Mouse (Mus musculus): ENCODE results near the gene Zfp512b. TPM values are rescaled to one million over a fixed set of nuclear protein-coding genes. Genes with fewer than 3 reads are reported as not detected.

Gene Zfp512b
- polyA plus RNA-seq, 1 experiment from 2014 or later: 23.4 TPM

DNA sequence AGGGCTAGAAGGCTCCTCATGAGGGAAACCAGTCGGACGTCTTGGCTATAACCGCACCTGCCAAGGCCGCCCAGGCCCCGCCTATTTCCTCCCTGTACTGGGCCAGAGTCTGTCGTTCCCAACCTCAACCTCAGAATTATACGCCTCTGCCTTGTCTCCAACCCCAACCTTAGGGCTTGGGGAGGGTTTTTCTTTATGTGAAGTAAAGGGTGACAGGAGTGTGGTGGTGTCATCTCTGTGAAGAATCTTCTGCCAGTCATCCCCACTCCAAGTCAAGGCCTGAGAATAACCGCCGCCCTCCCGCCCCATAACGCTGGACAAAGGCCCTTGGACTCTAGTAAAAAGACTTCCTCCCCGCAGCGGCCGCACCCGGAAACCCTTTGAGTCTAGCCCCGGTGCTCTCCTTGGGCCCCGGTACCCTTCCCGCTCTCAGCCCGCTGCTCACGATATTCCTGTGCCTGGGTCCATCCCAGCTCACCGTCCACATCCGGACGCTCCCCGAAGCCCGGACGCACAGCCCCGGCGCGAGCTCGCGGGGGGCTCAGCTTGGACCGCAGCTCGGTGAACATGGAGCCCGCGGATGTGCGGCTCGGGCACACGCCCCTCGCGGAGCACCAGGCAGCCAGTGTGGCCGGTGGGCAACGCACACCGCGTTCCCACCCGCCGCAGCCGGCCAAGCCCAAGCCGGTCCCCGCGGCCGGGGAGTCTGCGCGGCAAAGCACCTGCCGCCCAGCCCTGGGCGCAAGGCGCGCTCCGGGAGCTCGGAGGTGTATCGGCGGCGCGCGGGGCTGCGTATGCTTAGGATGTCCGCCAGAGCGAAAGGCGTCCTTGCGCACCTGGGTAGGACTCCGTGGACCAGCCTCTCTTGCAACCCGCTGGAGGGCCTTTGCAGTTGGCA is 6.1 kb upstream of the Zfp512b start, which contains the start of gene Samd10:
Gene Samd10 (minus strand): TSS at position 759 of the 898 bp plus-strand sequence.
- Histone ChIP-seq H3K27me3 (replicated peaks) (peaks cover 33% of the 10 kb centered on the region), H3K9me3 (replicated peaks) (no peaks in the 10 kb centered on the region), H3K36me3 (no peaks in the 10 kb centered on the region), H3K4me1 (peaks cover 48% of the 10 kb centered on the region), H3K9ac (peak within 1 kb of the TSS; percentile 73), H3K4me2 (peak within 1 kb of the TSS; percentile 96), H3K27ac (peak within 1 kb of the TSS; percentile 46; the same call in 1 of the 2 replicates), H3K4me3 (peak within 1 kb of the TSS; percentile 70)
- ATAC-seq: no peak
- 2% methylated on average over 66 of the region's 71 CpGs for WGBS (ENCODE audit: insufficient replicate concordance)

DNA sequence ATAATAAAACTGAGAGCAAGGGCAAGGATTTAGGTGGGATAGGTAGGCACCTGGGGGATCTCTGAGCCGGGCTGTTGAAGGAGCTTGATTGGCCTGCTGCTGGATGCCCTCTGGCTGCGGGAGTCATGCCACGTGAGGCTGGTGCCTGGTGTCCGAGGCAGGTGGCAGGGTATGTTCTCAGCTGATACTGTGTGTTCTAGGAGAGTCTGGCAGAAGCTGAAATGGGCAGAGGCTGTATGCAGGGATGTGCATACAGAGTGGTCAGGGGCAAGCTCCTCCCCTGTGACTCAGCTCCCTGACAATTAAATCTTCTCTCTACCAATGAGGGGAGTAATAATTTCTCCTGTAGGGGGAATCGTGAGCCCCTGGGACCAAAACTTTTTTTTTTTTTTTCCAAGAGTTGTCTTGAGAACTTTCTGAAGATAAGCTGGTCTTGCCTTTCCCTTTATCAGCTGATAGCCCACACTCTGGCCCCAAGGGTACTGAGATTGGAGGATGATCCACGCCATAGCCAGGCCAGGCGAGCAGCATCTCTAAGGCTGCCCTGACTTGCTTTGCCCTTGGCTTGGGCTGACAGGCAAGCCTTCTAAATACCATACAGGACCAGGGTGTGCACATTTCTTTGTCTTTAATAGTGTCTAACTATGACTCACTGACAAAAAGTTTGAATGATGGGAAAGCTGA is 4.9 kb upstream of the Zfp512b start:
- peaks cover 49% of the 10 kb centered on the region for H3K4me1 ChIP-seq

DNA sequence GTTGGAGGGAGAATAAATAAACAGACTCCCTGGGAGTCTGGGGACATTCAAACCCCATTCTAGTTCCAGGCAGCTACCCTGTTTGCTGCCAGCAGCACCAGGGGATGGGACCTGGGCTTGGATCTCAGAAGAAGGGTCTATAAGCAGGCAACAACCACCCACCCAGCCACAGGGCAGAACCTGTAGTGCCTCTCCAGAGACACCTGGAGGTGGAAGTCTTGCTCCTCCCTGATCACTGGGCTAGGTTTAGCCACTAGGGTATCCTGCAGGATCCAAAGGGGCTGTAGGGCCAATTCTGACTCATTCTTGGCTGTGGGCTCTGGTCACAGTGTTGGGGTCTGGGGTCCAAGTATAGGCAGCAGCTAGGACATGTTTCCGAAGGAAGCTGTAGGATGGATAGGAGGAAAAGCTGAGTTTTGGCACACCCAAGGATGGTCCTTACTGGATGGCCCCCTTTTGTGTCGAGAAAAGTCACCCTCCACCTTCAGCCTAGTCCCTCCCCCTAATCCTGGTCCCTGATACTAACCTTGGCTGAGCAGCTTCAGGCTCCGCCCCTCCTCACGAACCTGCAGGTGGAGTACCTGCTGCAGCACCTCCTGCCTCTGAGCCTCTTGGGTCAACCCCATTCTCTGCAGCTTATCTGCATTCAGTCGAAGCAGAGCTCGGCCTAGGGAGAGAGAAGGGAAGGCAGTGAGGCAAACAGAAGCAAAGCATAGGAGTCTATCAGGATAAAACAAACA is 3.8 kb upstream of the Zfp512b start:
- peaks cover 48% of the 10 kb centered on the region for H3K4me1 ChIP-seq
- ATAC-seq: no peak
- no peak overlapping the region for H3K9ac ChIP-seq
- no peak overlapping the region for H3K4me2 ChIP-seq
- H3K27ac ChIP-seq: no peak overlapping the region
- peaks cover 33% of the 10 kb centered on the region for H3K27me3 ChIP-seq (replicated peaks)
- WGBS (ENCODE audit: insufficient replicate concordance): 49% methylated on average over 6 of the region's 6 CpGs
- H3K4me3 ChIP-seq: no peak overlapping the region
- H3K9me3 ChIP-seq (replicated peaks): no peaks in the 10 kb centered on the region
- H3K36me3 ChIP-seq: no peaks in the 10 kb centered on the region

More for the DNA sequence above, 4.9 kb upstream of the Zfp512b start:
- H3K27ac ChIP-seq: no peak overlapping the region
- peak overlapping the region; percentile 96; the same call in 1 of the 2 replicates for H3K4me2 ChIP-seq
- H3K4me3 ChIP-seq: no peak overlapping the region
- no peak overlapping the region for H3K9ac ChIP-seq
- no peaks in the 10 kb centered on the region for H3K36me3 ChIP-seq
- peaks cover 33% of the 10 kb centered on the region for H3K27me3 ChIP-seq (replicated peaks)
- no peaks in the 10 kb centered on the region for H3K9me3 ChIP-seq (replicated peaks)
- WGBS (ENCODE audit: insufficient replicate concordance): 46% methylated on average over 7 of the region's 7 CpGs
- ATAC-seq: no peak

DNA sequence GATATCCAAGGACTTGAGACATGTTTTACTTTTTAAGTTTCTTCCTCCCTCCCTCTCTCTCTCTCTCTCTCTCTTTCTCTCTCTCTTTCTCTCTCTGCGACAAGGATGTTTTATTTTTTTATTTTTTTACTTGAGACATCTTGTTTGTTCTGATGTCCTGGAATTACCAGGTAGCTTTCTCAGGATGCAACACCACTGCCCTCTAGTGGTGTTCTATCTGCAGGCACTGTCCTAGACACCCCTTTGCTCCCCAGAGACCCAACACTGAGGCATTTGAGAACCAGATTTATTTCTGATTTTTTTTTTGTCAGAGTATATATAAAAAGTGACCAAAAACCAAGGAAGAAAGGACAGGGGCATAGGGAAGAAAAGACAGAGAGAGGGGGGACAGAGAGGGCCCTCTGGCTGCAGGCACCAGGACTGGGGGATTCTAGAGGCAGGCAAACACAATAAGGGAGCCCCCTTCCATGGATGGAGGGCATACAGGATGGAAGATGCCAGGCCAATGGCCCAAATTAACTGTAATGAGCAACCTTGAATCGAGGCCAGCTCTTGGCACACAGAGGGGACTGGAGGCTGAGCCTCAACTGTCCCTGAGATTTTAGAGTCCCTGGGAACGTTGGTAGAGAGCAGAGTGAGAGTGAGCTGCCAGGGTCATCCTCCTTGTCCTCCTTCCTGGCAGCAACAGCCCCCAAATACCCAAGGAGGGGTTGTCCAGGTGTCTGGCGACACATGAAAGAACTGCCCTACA is 2.5 kb upstream of the Zfp512b start:
- peaks cover 30% of the 10 kb centered on the region for H3K27me3 ChIP-seq (replicated peaks)
- H3K4me2 ChIP-seq: no peak overlapping the region
- peaks cover 6% of the 10 kb centered on the region for H3K36me3 ChIP-seq
- no peak overlapping the region for H3K9ac ChIP-seq
- ATAC-seq: no peak
- peaks cover 54% of the 10 kb centered on the region for H3K4me1 ChIP-seq
- 54% methylated on average over 4 of the region's 4 CpGs for WGBS (ENCODE audit: insufficient replicate concordance)
- no peaks in the 10 kb centered on the region for H3K9me3 ChIP-seq (replicated peaks)
- no peak overlapping the region for H3K4me3 ChIP-seq
- no peak overlapping the region for H3K27ac ChIP-seq

DNA sequence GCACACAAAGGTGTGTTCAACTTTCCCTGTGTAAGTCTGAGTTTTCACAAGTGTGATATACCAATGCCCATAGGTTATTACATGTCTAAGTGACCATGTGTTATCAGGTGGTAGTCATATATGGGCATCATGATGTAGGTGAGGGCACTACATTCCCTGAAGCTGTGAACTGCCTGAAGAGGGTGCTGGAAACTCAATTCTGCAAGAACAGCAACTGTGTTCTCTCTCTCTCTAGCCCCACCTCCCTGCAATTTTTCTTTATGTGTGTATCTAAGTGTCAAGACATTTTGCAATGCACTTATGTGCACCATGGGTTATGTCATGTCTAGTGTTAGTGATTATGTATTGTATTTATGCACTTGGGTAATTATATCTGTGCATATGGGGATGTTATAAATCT is 1.3 kb upstream of the Zfp512b start:
- H3K27ac ChIP-seq: no peak overlapping the region
- H3K9ac ChIP-seq: no peak overlapping the region
- H3K4me3 ChIP-seq: no peak overlapping the region
- H3K9me3 ChIP-seq (replicated peaks): no peaks in the 10 kb centered on the region
- H3K4me1 ChIP-seq: peaks cover 47% of the 10 kb centered on the region
- no peak overlapping the region for H3K4me2 ChIP-seq
- ATAC-seq: no peak
- H3K36me3 ChIP-seq: peaks cover 17% of the 10 kb centered on the region
- H3K27me3 ChIP-seq (replicated peaks): peaks cover 20% of the 10 kb centered on the region

DNA sequence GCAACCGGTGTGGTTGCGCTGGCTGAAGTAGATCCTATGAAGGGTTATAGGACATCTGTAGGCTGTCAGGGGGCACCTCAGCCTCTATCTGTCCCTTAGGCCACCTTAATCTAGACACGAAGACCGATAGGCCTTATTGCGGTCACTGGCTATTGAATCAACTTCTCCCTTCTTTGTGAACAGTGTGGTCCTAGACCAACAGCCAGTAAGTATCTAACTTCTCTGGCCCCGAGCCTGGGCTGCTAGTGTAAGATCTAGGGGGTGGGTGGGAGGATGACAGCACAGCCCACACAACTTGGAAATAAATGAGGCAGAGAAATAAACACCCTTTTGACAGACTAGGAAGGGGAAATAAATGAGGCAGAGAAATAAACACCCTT is 429 bp upstream of the Zfp512b start:
- Histone ChIP-seq H3K36me3 (peaks cover 27% of the 10 kb centered on the region), H3K9me3 (replicated peaks) (no peaks in the 10 kb centered on the region), H3K27me3 (replicated peaks) (peaks cover 11% of the 10 kb centered on the region), H3K4me3 (peak overlapping the region; percentile 87), H3K27ac (peak overlapping the region; percentile 85), H3K4me2 (peak overlapping the region; percentile 98), H3K4me1 (peaks cover 38% of the 10 kb centered on the region), H3K9ac (peak overlapping the region; percentile 87)
- peak; percentile 16 for ATAC-seq
- under 1% methylated on average over 6 of the region's 6 CpGs for WGBS (ENCODE audit: insufficient replicate concordance)

DNA sequence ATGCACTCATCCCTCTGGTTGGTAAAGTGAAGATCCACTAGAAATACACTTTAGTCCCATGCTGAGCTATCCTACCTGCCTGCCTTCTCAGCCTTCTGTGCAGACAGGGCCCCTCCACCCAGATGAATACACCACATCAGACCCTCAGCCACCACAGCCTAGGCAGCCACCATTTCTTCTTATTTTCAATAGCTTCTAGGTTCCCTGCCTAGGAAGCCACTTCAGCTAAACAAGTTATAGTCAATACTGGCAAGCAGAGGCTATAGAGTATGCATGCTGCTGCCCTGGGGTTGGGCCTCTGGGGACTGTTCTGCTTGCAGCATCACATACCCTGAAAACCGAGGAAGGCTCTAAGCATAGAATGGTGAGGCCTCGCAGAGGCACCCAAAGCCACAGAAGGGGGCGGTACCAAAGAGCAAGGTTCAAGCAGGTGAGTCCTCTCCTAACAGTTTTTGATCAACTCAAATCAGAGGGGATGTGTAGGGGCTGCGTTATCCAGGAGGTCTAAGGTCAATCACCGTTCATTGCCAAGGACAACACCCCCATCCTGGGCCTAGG is 996 bp downstream of the Zfp512b start, which contains the start of gene Prpf6:
Gene Prpf6 (plus strand): TSS at position 341 of the 558 bp plus-strand sequence.
- H3K27me3 ChIP-seq (replicated peaks): no peaks in the 10 kb centered on the region
- H3K36me3 ChIP-seq: peaks cover 39% of the 10 kb centered on the region
- H3K4me1 ChIP-seq: peaks cover 34% of the 10 kb centered on the region
- H3K4me3 ChIP-seq: peak within 1 kb of the TSS; percentile 87
- peak within 1 kb of the TSS; percentile 87 for H3K9ac ChIP-seq
- peak; percentile 42; the same call in 1 of the 2 replicates for ATAC-seq
- WGBS (ENCODE audit: insufficient replicate concordance): 8% methylated on average over 5 of the region's 5 CpGs
- H3K4me2 ChIP-seq: peak within 1 kb of the TSS; percentile 98
- H3K9me3 ChIP-seq (replicated peaks): no peaks in the 10 kb centered on the region
- H3K27ac ChIP-seq: peak within 1 kb of the TSS; percentile 85

DNA sequence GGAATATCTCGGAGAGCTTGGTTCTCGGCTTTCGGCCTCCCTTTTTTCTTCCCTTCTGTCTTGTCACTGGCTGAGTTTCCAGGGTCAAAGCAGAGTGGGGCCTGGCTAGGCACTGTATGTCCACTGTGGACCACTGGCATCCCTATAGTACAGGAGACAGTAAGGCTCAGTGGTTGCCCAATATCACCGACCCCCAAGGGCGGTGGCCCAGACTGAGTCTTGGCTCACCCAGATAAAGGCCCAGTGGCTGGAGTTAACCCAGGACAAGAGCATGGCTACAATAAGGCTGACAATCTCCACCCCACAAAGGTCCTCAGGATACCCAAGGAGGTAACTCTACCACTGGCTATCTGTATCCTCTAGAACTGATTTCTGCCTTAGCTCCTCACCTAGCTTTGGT is 2.1 kb downstream of the Zfp512b start:
- no peaks in the 10 kb centered on the region for H3K9me3 ChIP-seq (replicated peaks)
- H3K4me2 ChIP-seq: 0 out of 2 replicates have a peak overlapping the region, but pooled peaks have one; percentile 98
- WGBS (ENCODE audit: insufficient replicate concordance): 80% methylated on average over 5 of the region's 5 CpGs
- H3K36me3 ChIP-seq: peaks cover 51% of the 10 kb centered on the region
- ATAC-seq: no peak
- no peaks in the 10 kb centered on the region for H3K27me3 ChIP-seq (replicated peaks)
- H3K4me1 ChIP-seq: peaks cover 34% of the 10 kb centered on the region
- H3K9ac ChIP-seq: no peak overlapping the region
- H3K27ac ChIP-seq: no peak overlapping the region
- H3K4me3 ChIP-seq: no peak overlapping the region

DNA sequence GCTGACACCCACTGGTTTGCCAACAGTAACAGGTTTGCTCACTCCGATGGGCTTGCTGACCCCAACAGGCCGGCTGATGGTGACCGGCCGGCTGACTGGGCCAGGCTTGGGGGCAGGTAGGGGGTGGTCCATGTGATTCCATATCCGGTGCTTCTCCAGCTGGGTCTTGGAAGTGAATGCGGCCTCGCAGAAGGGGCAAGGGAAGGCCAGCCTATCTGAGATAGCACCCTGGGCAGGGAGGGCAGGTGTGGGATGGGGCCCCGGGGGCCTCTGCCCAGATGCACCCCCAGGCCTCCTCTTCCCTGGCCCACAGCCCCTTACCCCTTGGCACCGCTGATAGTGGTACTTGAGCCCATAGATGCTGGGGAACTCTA is 2.9 kb downstream of the Zfp512b start:
- no peak for ATAC-seq
- Histone ChIP-seq H3K4me2 (no peak overlapping the region), H3K4me1 (peaks cover 34% of the 10 kb centered on the region), H3K27ac (no peak overlapping the region), H3K4me3 (no peak overlapping the region), H3K9ac (no peak overlapping the region), H3K27me3 (replicated peaks) (no peaks in the 10 kb centered on the region), H3K36me3 (peaks cover 58% of the 10 kb centered on the region), H3K9me3 (replicated peaks) (no peaks in the 10 kb centered on the region)
- 94% methylated on average over 9 of the region's 9 CpGs for WGBS (ENCODE audit: insufficient replicate concordance)

DNA sequence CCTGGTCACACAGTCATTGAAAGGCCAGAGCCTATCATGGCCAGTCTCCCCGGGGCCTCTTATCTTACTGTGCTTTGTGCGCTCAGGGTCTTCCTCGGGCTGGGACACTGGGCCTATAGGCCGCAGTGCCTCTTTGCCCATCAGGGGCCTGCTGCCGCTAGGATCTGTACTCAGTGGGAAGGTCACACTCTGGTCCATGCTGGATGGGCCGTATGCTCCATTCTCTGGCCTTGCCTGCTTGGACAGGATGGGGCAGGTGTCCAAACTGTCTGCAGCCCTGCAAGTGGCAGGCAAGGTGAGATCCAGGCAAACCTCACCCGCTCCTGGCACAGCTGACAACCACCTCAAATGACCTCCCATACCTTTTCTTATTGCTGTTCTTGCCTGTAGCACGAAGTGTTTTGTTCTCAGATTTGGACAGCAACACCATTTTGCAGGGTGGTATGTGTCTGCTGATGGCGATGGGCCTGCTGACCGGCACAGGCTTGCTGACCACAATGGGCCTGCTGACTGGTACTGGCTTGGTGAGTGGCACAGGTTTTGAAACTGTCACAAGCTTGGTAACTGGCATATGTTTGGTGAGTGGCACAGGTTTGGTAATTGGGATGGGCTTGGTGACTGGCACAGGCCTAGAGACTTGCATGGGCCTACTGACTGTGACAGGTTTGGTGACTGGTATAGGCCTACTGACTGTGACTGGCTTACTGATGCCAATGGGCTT is 3.4 kb downstream of the Zfp512b start:
- Histone ChIP-seq H3K27ac (no peak overlapping the region), H3K4me1 (peaks cover 34% of the 10 kb centered on the region), H3K9me3 (replicated peaks) (no peaks in the 10 kb centered on the region), H3K9ac (no peak overlapping the region), H3K27me3 (replicated peaks) (no peaks in the 10 kb centered on the region), H3K4me2 (no peak overlapping the region), H3K36me3 (peaks cover 64% of the 10 kb centered on the region), H3K4me3 (no peak overlapping the region)
- 82% methylated on average over 10 of the region's 10 CpGs for whole genome bisulfite sequencing (ENCODE audit: insufficient replicate concordance)
- ATAC-seq: no peak
